Mouse (Mus musculus) hindbrain, postnatal 0 days (tissue): ENCODE measurements at regions not wholly inside any gene's neighbourhood (a gene's known extent, or its start where the extent isn't known, plus 50 kb on each side); places are given as distances from the start of the nearest gene placed in this dataset.

Experiments used
- ATAC-seq: fragments of 200-750 bp; cut with Nextera tagmentation; 2 replicates; pipeline ENCODE4 v1.8.0; 2017; ENCODE audit warnings: mild to moderate bottlenecking, moderate TSS enrichment, moderate library complexity
- DNase-seq: peaks from one replicate; pipeline ENCODE4 v3.0.0-alpha.2; 2015; ENCODE audit warnings: low spot score
- H3K27ac ChIP-seq: fragments of 300-500 bp; sonication (generic); 2 replicates; pipeline ENCODE4 v1.5.1; 2014; ENCODE audit warnings: mild to moderate bottlenecking
- H3K27me3 ChIP-seq: fragments of 300-500 bp; sonication (generic); 2 replicates; pipeline ENCODE4 v1.6.1; 2014; ENCODE audit warnings: low read length, mixed read lengths; ENCODE audit not compliant: insufficient read depth
- H3K36me3 ChIP-seq: fragments of 300-500 bp; sonication (generic); 2 replicates; pipeline ENCODE4 v1.6.1; 2014; ENCODE audit warnings: low read length, mixed read lengths; ENCODE audit not compliant: insufficient read depth
- H3K4me1 ChIP-seq: fragments of 300-500 bp; sonication (generic); 2 replicates; pipeline ENCODE4 v1.6.1; 2014; ENCODE audit warnings: antibody characterized with exemption, low read length, mixed read lengths; ENCODE audit not compliant: insufficient read depth
- H3K4me2 ChIP-seq: fragments of 300-500 bp; sonication (generic); 2 replicates; pipeline ENCODE4 v1.6.1; 2014; ENCODE audit warnings: low read depth, mild to moderate bottlenecking, low read length, moderate library complexity, mixed read lengths
- H3K4me3 ChIP-seq: fragments of 300-500 bp; sonication (generic); 2 replicates; pipeline ENCODE4 v1.5.1; 2014; ENCODE audit warnings: low read length
- H3K9ac ChIP-seq: fragments of 300-500 bp; sonication (generic); replicated peaks from 2 replicates; pipeline ENCODE4 v1.6.1; 2014; ENCODE audit warnings: mild to moderate bottlenecking, low read length, moderate library complexity, mixed read lengths
- H3K9me3 ChIP-seq: fragments of 300-500 bp; sonication (generic); 2 replicates; pipeline ENCODE4 v1.6.1; 2016; ENCODE audit warnings: low read length, mixed read lengths
- CTCF ChIP-seq: IDR thresholded peaks from 2 replicates; pipeline ENCODE4 v1.5.1; 2016; ENCODE audit warnings: antibody characterized with exemption, control low read depth, low read depth
- WGBS: fragments of 180-500 bp; shearing (Covaris S2); extraction: QIAGEN DNeasy Blood & Tissue Kit; methylation state at CpG from one replicate; pipeline ENCODE4 v1.1.7; 2014; 5-methylcytosine and 5-hydroxymethylcytosine counted together

DNA sequence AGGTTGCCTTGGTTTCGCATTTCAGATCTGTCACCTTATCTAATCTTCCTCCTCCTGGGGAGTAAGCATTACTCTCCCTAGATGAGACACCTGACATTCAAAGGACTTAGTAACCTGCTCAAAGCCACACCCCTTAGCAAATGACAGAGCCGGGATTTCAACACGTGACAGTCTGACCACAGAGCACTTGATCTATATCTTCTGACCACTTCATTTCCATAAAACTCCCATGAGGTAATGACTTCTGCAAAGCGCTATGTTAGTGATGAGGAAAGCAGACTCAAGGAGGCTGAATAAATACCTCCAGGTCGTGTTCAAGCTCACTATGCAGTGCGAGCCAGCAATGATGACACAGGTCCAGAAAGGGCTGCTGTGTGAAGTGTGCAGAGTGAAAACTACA, 52.1 kb upstream of the Pgm2 start:
- DNase-seq: no peak
- Histone ChIP-seq H3K9ac (no peak overlapping the region), H3K36me3 (no peaks in the 10 kb centered on the region), H3K4me2 (no peak overlapping the region), H3K4me3 (no peak overlapping the region), H3K9me3 (no peaks in the 10 kb centered on the region), H3K27me3 (no peaks in the 10 kb centered on the region), H3K27ac (no peak overlapping the region), H3K4me1 (no peaks in the 10 kb centered on the region)
- TF ChIP-seq CTCF: no peak
- ATAC-seq: no peak
- WGBS: 90% methylated on average over 6 of the region's 6 CpGs
